Mouse (Mus musculus) midbrain, embryonic 16.5 days (tissue): Measurements from ENCODE around the gene Pcolce. TPM values are rescaled to one million over a fixed set of nuclear protein-coding genes. Genes with fewer than 3 reads are reported as not detected.

Experiments
- ATAC-seq: fragments of 200-750 bp; cut with Nextera tagmentation; 2 replicates; pipeline ENCODE4 v1.8.0; 2017; ENCODE audit warnings: moderate TSS enrichment
- H3K27ac ChIP-seq: fragments of 300-500 bp; sonication (generic); 2 replicates; pipeline ENCODE4 v1.5.1; 2014; ENCODE audit warnings: mild to moderate bottlenecking, low read length, mixed read lengths
- H3K27me3 ChIP-seq: fragments of 300-500 bp; sonication (generic); 2 replicates; pipeline ENCODE4 v1.6.1; 2014; ENCODE audit warnings: low read depth, low read length, mixed read lengths; ENCODE audit not compliant: control insufficient read depth, insufficient read depth
- H3K36me3 ChIP-seq: fragments of 300-500 bp; sonication (generic); 2 replicates; pipeline ENCODE4 v1.6.1; 2014; ENCODE audit warnings: mild to moderate bottlenecking, low read length, moderate library complexity, mixed read lengths; ENCODE audit not compliant: control insufficient read depth, insufficient read depth
- H3K4me1 ChIP-seq: fragments of 300-500 bp; sonication (generic); 2 replicates; pipeline ENCODE4 v1.6.1; 2014; ENCODE audit warnings: mild to moderate bottlenecking, low read length, mixed read lengths; ENCODE audit not compliant: control insufficient read depth, insufficient read depth
- H3K4me2 ChIP-seq: fragments of 300-500 bp; sonication (generic); 2 replicates; pipeline ENCODE4 v1.6.1; 2014; ENCODE audit warnings: mild to moderate bottlenecking, low read length, mixed read lengths
- H3K4me3 ChIP-seq: fragments of 300-500 bp; sonication (generic); 2 replicates; pipeline ENCODE4 v1.5.1; 2014; ENCODE audit warnings: low read depth, mild to moderate bottlenecking, low read length, moderate library complexity, mixed read lengths
- H3K9ac ChIP-seq: fragments of 300-500 bp; sonication (generic); 2 replicates; pipeline ENCODE4 v1.6.1; 2014; ENCODE audit warnings: low read depth, low read length, mixed read lengths
- H3K9me3 ChIP-seq: fragments of 300-500 bp; sonication (generic); replicated peaks from 2 replicates; pipeline ENCODE4 v1.6.1; 2014; ENCODE audit warnings: mild to moderate bottlenecking, low read length, mixed read lengths; ENCODE audit not compliant: control insufficient read depth, poor library complexity, severe bottlenecking
- WGBS: fragments of 180-500 bp; shearing (Covaris S2); extraction: QIAGEN DNeasy Blood & Tissue Kit; methylation state at CpG from one replicate; pipeline ENCODE4 v1.1.7; 2014; 5-methylcytosine and 5-hydroxymethylcytosine counted together
- polyA plus RNA-seq: library from polyadenylated mRNA; unstranded; fragments of >200 nt; fragmentation: Nextera tagmentation; extraction: Ambion mirVana; gene quantifications from 2 replicates; pipeline ENCODE4 v1.2.1, GENCODE M21; 2015

Gene Pcolce
- polyA plus RNA-seq, 1 experiment from 2014 or later = 13.3 TPM

GRCm38 (mm10) chr5:137649251-137649650 lies 35.7 kb upstream of the Pcolce start:
- H3K9ac ChIP-seq = no peak overlapping the region
- H3K27ac ChIP-seq = no peak overlapping the region
- 25% methylated on average over 4 of the region's 4 CpGs for WGBS
- H3K36me3 ChIP-seq = peaks cover 4% of the 10 kb centered on the region; the same call in 1 of the 2 replicates
- no peak overlapping the region for H3K4me3 ChIP-seq
- H3K27me3 ChIP-seq = peaks cover 22% of the 10 kb centered on the region
- H3K4me2 ChIP-seq = no peak overlapping the region
- no peak for ATAC-seq
- peaks cover 27% of the 10 kb centered on the region for H3K4me1 ChIP-seq
- H3K9me3 ChIP-seq = no peaks in the 10 kb centered on the region

- Histone ChIP-seq H3K4me3 (no peak overlapping the region), H3K9ac (peak overlapping the region; percentile 40; the same call in 1 of the 2 replicates), H3K27ac (peak overlapping the region; percentile 66), H3K4me1 (peaks cover 27% of the 10 kb centered on the region), H3K4me2 (no peak overlapping the region), H3K9me3 (no peaks in the 10 kb centered on the region), H3K36me3 (peaks cover 4% of the 10 kb centered on the region; the same call in 1 of the 2 replicates), H3K27me3 (peaks cover 29% of the 10 kb centered on the region)
- peak; percentile 79 for ATAC-seq
- WGBS = 74% methylated on average over 9 of the region's 9 CpGs
These were observed 34.4 kb upstream of the Pcolce start for GRCm38 (mm10) chr5:137647827-137648601.

GRCm38 (mm10) chr5:137645652-137646091 lies 32.1 kb upstream of the Pcolce start, which contains the start of gene Irs3:
TSS of gene Irs3 (minus strand) at chr5:137645714.
- Histone ChIP-seq H3K9ac (0 out of 2 replicates have a peak within 1 kb of the TSS, but pooled peaks have one; percentile 44), H3K4me3 (peak within 1 kb of the TSS; percentile 26), H3K27me3 (peaks cover 29% of the 10 kb centered on the region), H3K9me3 (no peaks in the 10 kb centered on the region), H3K36me3 (peaks cover 9% of the 10 kb centered on the region), H3K27ac (no peak within 1 kb of the TSS), H3K4me1 (peaks cover 27% of the 10 kb centered on the region), H3K4me2 (peak within 1 kb of the TSS; percentile 42)
- ATAC-seq = no peak
- WGBS = 14% methylated on average over 11 of the region's 11 CpGs

GRCm38 (mm10) chr5:137645091-137645651 lies 31.6 kb upstream of the Pcolce start:
- Histone ChIP-seq H3K4me1 (peaks cover 26% of the 10 kb centered on the region), H3K9ac (0 out of 2 replicates have a peak overlapping the region, but pooled peaks have one; percentile 44), H3K27me3 (peaks cover 29% of the 10 kb centered on the region), H3K27ac (no peak overlapping the region), H3K4me2 (peak overlapping the region; percentile 42), H3K36me3 (peaks cover 14% of the 10 kb centered on the region), H3K4me3 (peak overlapping the region; percentile 26), H3K9me3 (no peaks in the 10 kb centered on the region)
- WGBS = 2% methylated on average over 44 of the region's 44 CpGs
- ATAC-seq = no peak

- Histone ChIP-seq H3K4me3 (no peak overlapping the region), H3K9me3 (no peaks in the 10 kb centered on the region), H3K27ac (no peak overlapping the region), H3K36me3 (peaks cover 21% of the 10 kb centered on the region), H3K4me1 (peaks cover 19% of the 10 kb centered on the region), H3K9ac (no peak overlapping the region), H3K4me2 (no peak overlapping the region), H3K27me3 (peaks cover 29% of the 10 kb centered on the region)
- WGBS = 37% methylated on average over 19 of the region's 19 CpGs
- no peak for ATAC-seq
These were observed 30.9 kb upstream of the Pcolce start for GRCm38 (mm10) chr5:137644484-137644883.

GRCm38 (mm10) chr5:137642886-137643285 lies 29.3 kb upstream of the Pcolce start:
- WGBS = 49% methylated on average over 4 of the region's 4 CpGs
- ATAC-seq = no peak
- Histone ChIP-seq H3K4me3 (no peak overlapping the region), H3K27ac (no peak overlapping the region), H3K27me3 (peaks cover 29% of the 10 kb centered on the region), H3K36me3 (peaks cover 35% of the 10 kb centered on the region), H3K9me3 (no peaks in the 10 kb centered on the region), H3K4me1 (peaks cover 6% of the 10 kb centered on the region), H3K4me2 (no peak overlapping the region), H3K9ac (no peak overlapping the region)

- H3K9me3 ChIP-seq = no peaks in the 10 kb centered on the region
- peaks cover 48% of the 10 kb centered on the region for H3K36me3 ChIP-seq
- H3K27me3 ChIP-seq = peaks cover 24% of the 10 kb centered on the region
- no peak within 1 kb of the TSS for H3K4me2 ChIP-seq
- 89% methylated on average over 19 of the region's 19 CpGs for WGBS
- H3K9ac ChIP-seq = no peak within 1 kb of the TSS
- no peak for ATAC-seq
- peaks cover 4% of the 10 kb centered on the region for H3K4me1 ChIP-seq
- no peak within 1 kb of the TSS for H3K27ac ChIP-seq
- no peak within 1 kb of the TSS for H3K4me3 ChIP-seq
These were observed 27.5 kb upstream of the Pcolce start, which contains the start of gene Sap25 for GRCm38 (mm10) chr5:137641054-137641453. TSS of gene Sap25 (plus strand) at chr5:137641334.

GRCm38 (mm10) chr5:137639472-137639871 lies 25.9 kb upstream of the Pcolce start:
- Histone ChIP-seq H3K36me3 (peaks cover 54% of the 10 kb centered on the region), H3K27me3 (peaks cover 8% of the 10 kb centered on the region), H3K9ac (no peak overlapping the region), H3K9me3 (no peaks in the 10 kb centered on the region), H3K4me1 (no peaks in the 10 kb centered on the region), H3K4me2 (no peak overlapping the region), H3K27ac (no peak overlapping the region), H3K4me3 (no peak overlapping the region)
- no peak for ATAC-seq
- WGBS = 87% methylated on average over 7 of the region's 7 CpGs
